Mouse (Mus musculus) CH12.LX (cell line): Measurements from ENCODE around the gene 1700125H20Rik.

Source experiments
- MAX ChIP-seq: IDR thresholded peaks from 2 replicates; pipeline ENCODE4 v1.6.1; 2011; ENCODE audit warnings: low read length, improper control_type of control experiment
- MXI1 ChIP-seq: IDR thresholded peaks from 2 replicates; pipeline ENCODE4 v1.6.1; 2011; ENCODE audit warnings: mild to moderate bottlenecking, low read depth, low read length, improper control_type of control experiment
- ZMIZ1 ChIP-seq: IDR thresholded peaks from 2 replicates; pipeline ENCODE4 v1.6.1; 2012; ENCODE audit warnings: low read depth, mild to moderate bottlenecking, inconsistent platforms, low read length, improper control_type of control experiment

DNA sequence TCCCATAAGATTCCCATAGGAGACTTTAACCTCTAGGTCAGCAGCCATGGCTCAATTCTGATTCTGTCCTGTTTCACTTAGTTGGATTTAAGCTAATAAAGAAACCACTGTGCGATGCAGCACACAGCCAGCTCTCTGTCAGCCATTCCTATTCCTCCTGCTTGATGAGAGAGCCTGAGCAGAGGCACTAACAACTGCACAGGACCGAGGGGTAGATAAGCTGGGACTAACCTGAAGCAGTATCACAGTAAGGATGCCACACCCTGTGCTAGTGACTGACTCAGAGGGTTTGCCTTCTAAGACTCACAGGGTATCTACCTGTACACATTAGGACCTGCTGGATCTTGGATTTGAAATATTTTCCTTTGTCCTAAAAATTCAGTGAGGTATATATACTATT lies 43.0 kb downstream of the 1700125H20Rik start:
- TF ChIP-seq MXI1, result no peak
- TF ChIP-seq MAX, result no peak
- TF ChIP-seq ZMIZ1, result no peak
